Mouse (Mus musculus) MEL (cell line): Measurements from ENCODE around the gene Tox2. TPM values are rescaled to one million over a fixed set of nuclear protein-coding genes. Genes with fewer than 3 reads are reported as not detected.

Source experiments
- DNase-seq: peaks from one replicate; pipeline ENCODE4 v3.0.0; 2011; ENCODE audit warnings: low read depth, low spot score
- H3K27ac ChIP-seq: 2 replicates; pipeline ENCODE4 v1.5.1; 2012; ENCODE audit warnings: low read depth, mild to moderate bottlenecking, control low read depth, low read length, moderate library complexity; ENCODE audit not compliant: control insufficient read depth
- H3K27me3 ChIP-seq, 2 experiments: fragments of 150-350 bp in 1 of 2; sonication (generic) in 1 of 2; 2 replicates each; pipeline ENCODE4 v1.6.1; 2012; ENCODE audit warnings: low read length in 2 of 2, mild to moderate bottlenecking in 2 of 2, improper control_type of control experiment in 1 of 2, moderate library complexity in 1 of 2; ENCODE audit not compliant: insufficient read depth in 2 of 2, control insufficient read depth in 1 of 2
- H3K36me3 ChIP-seq, 2 experiments: 2 replicates each; pipeline ENCODE4 v1.6.1; 2012 to 2014; ENCODE audit warnings: low read length in 2 of 2, improper control_type of control experiment in 1 of 2, inconsistent platforms in 1 of 2, mild to moderate bottlenecking in 1 of 2; ENCODE audit not compliant: insufficient read depth in 2 of 2, control insufficient read depth in 1 of 2
- H3K4me1 ChIP-seq, 2 experiments: fragments of 150-350 bp in 1 of 2; sonication (generic) in 1 of 2; 2 replicates each; pipeline ENCODE4 v1.6.1; 2012; ENCODE audit warnings: low read length in 2 of 2, improper control_type of control experiment in 1 of 2, mild to moderate bottlenecking in 1 of 2; ENCODE audit not compliant: insufficient read depth in 2 of 2, control insufficient read depth in 1 of 2
- H3K4me3 ChIP-seq, 2 experiments: fragments of 150-350 bp in 1 of 2; sonication (generic) in 1 of 2; 2 replicates each; pipeline ENCODE4 v1.5.1; 2012; ENCODE audit warnings: low read depth in 2 of 2, low read length in 2 of 2, mild to moderate bottlenecking in 2 of 2, moderate library complexity in 2 of 2, control low read depth in 1 of 2, improper control_type of control experiment in 1 of 2; ENCODE audit not compliant: control insufficient read depth in 1 of 2, insufficient read depth in 1 of 2
- H3K79me2 ChIP-seq: 2 replicates; pipeline ENCODE4 v1.6.1; 2012; ENCODE audit warnings: mild to moderate bottlenecking, low read length, moderate library complexity; ENCODE audit not compliant: control insufficient read depth, poor library complexity, insufficient read depth
- H3K9ac ChIP-seq: 2 replicates; pipeline ENCODE4 v1.6.1; 2012; ENCODE audit warnings: low read depth, mild to moderate bottlenecking, control low read depth, low read length, moderate library complexity; ENCODE audit not compliant: control insufficient read depth, poor library complexity, severe bottlenecking
- H3K9me3 ChIP-seq: fragments of 150-350 bp; sonication (generic); replicated peaks from 2 replicates; pipeline ENCODE4 v1.6.1; 2012; ENCODE audit warnings: mild to moderate bottlenecking, low read length, improper control_type of control experiment, moderate library complexity; ENCODE audit not compliant: insufficient read depth
- CHD1 ChIP-seq: IDR thresholded peaks from 2 replicates; pipeline ENCODE4 v1.6.1; 2012; ENCODE audit warnings: low read depth, mild to moderate bottlenecking, inconsistent platforms, low read length, improper control_type of control experiment
- E2F4 ChIP-seq: IDR thresholded peaks from 2 replicates; pipeline ENCODE4 v1.6.1; 2011; ENCODE audit warnings: low read depth, low read length, improper control_type of control experiment, borderline replicate concordance
- ELF1 ChIP-seq: IDR thresholded peaks from 2 replicates; pipeline ENCODE4 v1.6.1; 2014; ENCODE audit warnings: low read depth, mild to moderate bottlenecking, inconsistent platforms, low read length, improper control_type of control experiment, moderate library complexity
- ETS1 ChIP-seq: IDR thresholded peaks from 2 replicates; pipeline ENCODE4 v1.6.1; 2012; ENCODE audit warnings: low read depth, mild to moderate bottlenecking, inconsistent platforms, low read length, improper control_type of control experiment, moderate library complexity
- GABPA ChIP-seq: IDR thresholded peaks from 2 replicates; pipeline ENCODE4 v1.6.1; 2012; ENCODE audit warnings: low read depth, mild to moderate bottlenecking, inconsistent platforms, low read length, improper control_type of control experiment, moderate library complexity
- JUND ChIP-seq: IDR thresholded peaks from 2 replicates; pipeline ENCODE4 v1.6.1; 2011; ENCODE audit warnings: low read depth, mild to moderate bottlenecking, improper control_type of control experiment, low read length
- MAFK ChIP-seq: IDR thresholded peaks from 2 replicates; pipeline ENCODE4 v1.6.1; 2011; ENCODE audit warnings: low read depth, mild to moderate bottlenecking, low read length, improper control_type of control experiment, borderline replicate concordance
- MAX ChIP-seq: IDR thresholded peaks from 2 replicates; pipeline ENCODE4 v1.6.1; 2011; ENCODE audit warnings: low read length, improper control_type of control experiment
- MAZ ChIP-seq: IDR thresholded peaks from 2 replicates; pipeline ENCODE4 v1.6.1; 2012; ENCODE audit warnings: low read depth, mild to moderate bottlenecking, inconsistent platforms, low read length, improper control_type of control experiment
- MEF2A ChIP-seq: IDR thresholded peaks from 2 replicates; pipeline ENCODE4 v1.6.1; 2014; ENCODE audit warnings: low read depth, mild to moderate bottlenecking, inconsistent platforms, low read length, improper control_type of control experiment; ENCODE audit not compliant: poor library complexity, insufficient replicate concordance, severe bottlenecking; ENCODE audit errors: extremely low read depth
- MYB ChIP-seq: IDR thresholded peaks from 2 replicates; pipeline ENCODE4 v1.6.1; 2011; ENCODE audit warnings: mild to moderate bottlenecking, low read depth, low read length, improper control_type of control experiment
- MYC ChIP-seq: IDR thresholded peaks from 2 replicates; pipeline ENCODE4 v1.6.1; 2011; ENCODE audit warnings: low read depth, mild to moderate bottlenecking, low read length, improper control_type of control experiment, moderate library complexity
- POLR2A ChIP-seq, 2 experiments: IDR thresholded peaks; 2 replicates each; pipeline ENCODE4 v1.6.1; 2011 to 2012; ENCODE audit warnings: low read length in 2 of 2, mild to moderate bottlenecking in 2 of 2, control low read depth in 1 of 2, improper control_type of control experiment in 1 of 2, low read depth in 1 of 2, moderate library complexity in 1 of 2; ENCODE audit not compliant: control insufficient read depth in 1 of 2, insufficient read depth in 1 of 2, poor library complexity in 1 of 2
- POLR2AphosphoS2 ChIP-seq: IDR thresholded peaks from 2 replicates; pipeline ENCODE4 v1.6.1; 2011; ENCODE audit warnings: low read length, improper control_type of control experiment
- POLR2AphosphoS5 ChIP-seq: IDR thresholded peaks from 2 replicates; pipeline ENCODE4 v1.6.1; 2012; ENCODE audit warnings: low read depth, borderline replicate concordance, mild to moderate bottlenecking, inconsistent platforms, low read length, moderate library complexity, mixed read lengths
- SMC3 ChIP-seq: IDR thresholded peaks from 2 replicates; pipeline ENCODE4 v1.6.1; 2011; ENCODE audit warnings: low read depth, low read length, improper control_type of control experiment
- TAL1 ChIP-seq: IDR thresholded peaks from 2 replicates; pipeline ENCODE4 v1.6.1; 2012; ENCODE audit warnings: mild to moderate bottlenecking, inconsistent platforms, low read length, moderate library complexity, mixed read lengths
- ZMIZ1 ChIP-seq: IDR thresholded peaks from 2 replicates; pipeline ENCODE4 v1.6.1; 2012; ENCODE audit warnings: low read depth, mild to moderate bottlenecking, inconsistent platforms, low read length, improper control_type of control experiment, moderate library complexity
- ZNF384 ChIP-seq: IDR thresholded peaks from 2 replicates; pipeline ENCODE4 v1.6.1; 2012; ENCODE audit warnings: low read depth, mild to moderate bottlenecking, inconsistent platforms, low read length, improper control_type of control experiment
- polyA plus RNA-seq, 2 experiments: library from polyadenylated mRNA; stranded (reverse) in 1 of 2; unstranded in 1 of 2; fragments of >175 nt in 1 of 2; fragments of >200 nt in 1 of 2; gene quantifications; 2 replicates each; pipeline versions ENCODE4 v1.2.1 to v1.2.4; 2012; ENCODE audit warnings: low replicate concordance in 2 of 2, low read depth in 1 of 2; ENCODE audit not compliant: insufficient read length in 2 of 2, insufficient read depth in 1 of 2, missing spikeins in 1 of 2
- total RNA-seq: library from RNA; depleted of rRNA; stranded (reverse); fragments of 300-350 nt; gene quantifications from 2 replicates; pipeline ENCODE4 v1.2.3, GENCODE M21; 2012

Tox2 gene
- total and polyA plus RNA-seq, 3 experiments, result not detected

GRCm38 (mm10) chr2:163158979-163159378 lies 43.9 kb upstream of the Tox2 start:
- Histone ChIP-seq H3K4me1 (no peaks in the 10 kb centered on the region), H3K79me2 (no peaks in the 10 kb centered on the region)
- TF ChIP-seq TAL1, result no peak
- no peak for TF ChIP-seq MEF2A
- no peak for TF ChIP-seq ETS1
- no peak for TF ChIP-seq MYB
- TF ChIP-seq, all 39 proteins: peak for 0
- H3K27ac ChIP-seq, result no peak overlapping the region
- H3K9me3 ChIP-seq, result no peaks in the 10 kb centered on the region
- DNase-seq, result no peak
- no peak overlapping the region for H3K4me3 ChIP-seq
- no peak overlapping the region for H3K9ac ChIP-seq
- no peaks in the 10 kb centered on the region for H3K36me3 ChIP-seq
- H3K27me3 ChIP-seq, result no peaks in the 10 kb centered on the region

- TF ChIP-seq POLR2AphosphoS2, result no peak
- no peak for TF ChIP-seq MAFK
- TF ChIP-seq SMC3, result no peak
- no peak for TF ChIP-seq POLR2A (IDR thresholded peaks at IDR 0.05; ENCODE audit: control insufficient read depth in 1 of 2, insufficient read depth in 1 of 2, low read depth in 1 of 2, low read length in 2 of 2, poor library complexity in 1 of 2)
- no peak for TF ChIP-seq CHD1
- TF ChIP-seq MYC, result no peak
- no peak for TF ChIP-seq E2F4
- no peak for TF ChIP-seq ELF1
- no peak for TF ChIP-seq JUND
- TF ChIP-seq ZMIZ1, result no peak
- no peak for TF ChIP-seq MAX
- TF ChIP-seq GABPA, result no peak
- TF ChIP-seq MAZ, result no peak
- no peak for TF ChIP-seq POLR2AphosphoS5
- TF ChIP-seq ZNF384, result no peak
- no peaks in the 10 kb centered on the region for H3K27me3 ChIP-seq
- DNase-seq, result no peak
- H3K27ac ChIP-seq, result no peak overlapping the region
- no peaks in the 10 kb centered on the region for H3K4me1 ChIP-seq
- H3K4me3 ChIP-seq, result no peak overlapping the region
- no peaks in the 10 kb centered on the region for H3K36me3 ChIP-seq
- no peaks in the 10 kb centered on the region for H3K9me3 ChIP-seq
- H3K79me2 ChIP-seq, result no peaks in the 10 kb centered on the region
- H3K9ac ChIP-seq, result no peak overlapping the region
Measured at GRCm38 (mm10) chr2:163164461-163164990, 38.4 kb upstream of the Tox2 start.
